Mouse (Mus musculus) kidney, postnatal 0 days (tissue): ENCODE results near the gene Mark3. TPM values are rescaled to one million over a fixed set of nuclear protein-coding genes. Genes with fewer than 3 reads are reported as not detected.

ENCODE experiments used
- ATAC-seq: fragments of 200-750 bp; cut with Nextera tagmentation; replicated peaks from 2 replicates; pipeline ENCODE4 v1.8.0; 2017; ENCODE audit warnings: low read depth, moderate number of reproducible peaks, moderate TSS enrichment, moderate library complexity; ENCODE audit not compliant: low FRiP score
- DNase-seq: peaks from one replicate; pipeline ENCODE4 v3.0.0-alpha.2; 2016; ENCODE audit warnings: low spot score
- H3K27ac ChIP-seq: fragments of 300-500 bp; sonication (generic); 2 replicates; pipeline ENCODE4 v1.5.1; 2014; ENCODE audit warnings: mild to moderate bottlenecking
- H3K27me3 ChIP-seq: fragments of 300-500 bp; sonication (generic); 2 replicates; pipeline ENCODE4 v1.6.1; 2014; ENCODE audit warnings: low read length, mixed read lengths; ENCODE audit not compliant: insufficient read depth
- H3K36me3 ChIP-seq: fragments of 300-500 bp; sonication (generic); 2 replicates; pipeline ENCODE4 v1.6.1; 2014; ENCODE audit warnings: low read length, mixed read lengths; ENCODE audit not compliant: insufficient read depth
- H3K4me1 ChIP-seq: fragments of 300-500 bp; sonication (generic); replicated peaks from 2 replicates; pipeline ENCODE4 v1.6.1; 2014; ENCODE audit warnings: antibody characterized with exemption, low read length, mixed read lengths; ENCODE audit not compliant: insufficient read depth
- H3K4me2 ChIP-seq: fragments of 300-500 bp; sonication (generic); 2 replicates; pipeline ENCODE4 v1.6.1; 2014; ENCODE audit warnings: mild to moderate bottlenecking, low read length, moderate library complexity, mixed read lengths
- H3K4me3 ChIP-seq: fragments of 300-500 bp; sonication (generic); replicated peaks from 2 replicates; pipeline ENCODE4 v1.5.1; 2014; ENCODE audit warnings: low read depth, low read length
- H3K9ac ChIP-seq: fragments of 300-500 bp; sonication (generic); 2 replicates; pipeline ENCODE4 v1.6.1; 2014; ENCODE audit warnings: low read depth, low read length
- H3K9me3 ChIP-seq: fragments of 300-500 bp; sonication (generic); replicated peaks from 2 replicates; pipeline ENCODE4 v1.6.1; 2016; ENCODE audit warnings: low read length, inconsistent platforms, mixed read lengths
- CTCF ChIP-seq: IDR thresholded peaks from 2 replicates; pipeline ENCODE4 v1.5.1; 2016; ENCODE audit warnings: antibody characterized with exemption, low read depth, mild to moderate bottlenecking, moderate library complexity
- WGBS: fragments of 180-500 bp; shearing (Covaris S2); extraction: QIAGEN DNeasy Blood & Tissue Kit; methylation state at CpG from one replicate; pipeline ENCODE4 v1.1.7; 2014; 5-methylcytosine and 5-hydroxymethylcytosine counted together
- polyA plus RNA-seq: library from polyadenylated mRNA; unstranded; fragments of >200 nt; fragmentation: Nextera tagmentation; extraction: Ambion mirVana; gene quantifications from 2 replicates; pipeline ENCODE4 v1.2.1, GENCODE M21; 2015

The Mark3 gene
- polyA plus RNA-seq, 1 experiment from 2014 or later = 37.9 TPM

DNA sequence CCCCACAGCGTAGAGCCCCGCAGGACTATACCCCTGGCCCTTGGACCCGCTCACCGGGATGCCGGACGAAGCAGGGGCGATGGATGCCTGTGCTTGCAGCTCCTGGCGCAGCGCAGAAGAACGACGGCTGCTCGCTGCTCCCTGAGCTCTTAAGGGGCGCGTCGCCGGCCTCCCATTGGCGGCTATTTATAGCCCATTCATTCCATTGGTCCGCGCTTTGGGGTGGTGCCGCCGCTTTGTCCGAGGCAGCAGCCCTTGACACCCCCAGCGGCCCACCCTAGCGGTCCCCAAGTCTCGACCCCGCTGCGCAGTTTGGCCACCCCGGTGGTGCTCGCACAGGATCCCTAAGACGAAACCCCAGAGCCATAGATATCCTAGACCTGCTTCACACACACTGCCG lies 97.9 kb downstream of the Mark3 start, which contains the start of gene Ckb:
Gene Ckb (minus strand): TSS at position 163 of the 400 bp plus-strand sequence.
- Histone ChIP-seq H3K36me3 (no peaks in the 10 kb centered on the region), H3K4me2 (peak within 1 kb of the TSS; percentile 90), H3K4me3 (peak within 1 kb of the TSS; percentile 46), H3K27ac (0 out of 2 replicates have a peak within 1 kb of the TSS, but pooled peaks have one; percentile 10), H3K9me3 (no peaks in the 10 kb centered on the region), H3K4me1 (peaks cover 35% of the 10 kb centered on the region), H3K27me3 (peaks cover 17% of the 10 kb centered on the region), H3K9ac (peak within 1 kb of the TSS; percentile 52)
- TF ChIP-seq CTCF = no peak
- WGBS = under 1% methylated on average over 31 of the region's 31 CpGs
- DNase-seq (peak; percentile 83), ATAC-seq (peak; percentile 6; the same call in 1 of the 2 replicates)

DNA sequence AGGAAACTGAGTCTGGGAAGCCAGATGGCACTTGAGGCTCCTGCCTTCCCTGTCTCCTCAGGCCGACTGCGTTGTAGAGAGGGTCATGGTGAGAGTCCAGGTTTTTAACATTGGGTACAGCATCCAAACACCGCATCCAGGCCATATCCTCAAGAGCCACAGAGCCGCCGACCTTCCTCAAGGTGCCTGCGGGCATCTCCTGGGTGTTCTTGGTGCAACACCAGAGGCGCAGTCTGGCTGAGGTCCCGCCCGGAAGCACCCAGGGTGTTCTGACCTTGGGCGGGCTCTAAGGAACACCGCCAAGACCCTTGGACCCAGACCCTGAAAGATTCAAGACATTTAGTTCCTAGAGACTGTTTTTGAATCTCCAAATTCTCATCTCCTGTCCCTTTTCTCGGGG lies 98.3 kb downstream of the Mark3 start:
- H3K4me1 ChIP-seq = peaks cover 39% of the 10 kb centered on the region
- 12% methylated on average over 12 of the region's 12 CpGs for WGBS
- H3K9me3 ChIP-seq = no peaks in the 10 kb centered on the region

DNA sequence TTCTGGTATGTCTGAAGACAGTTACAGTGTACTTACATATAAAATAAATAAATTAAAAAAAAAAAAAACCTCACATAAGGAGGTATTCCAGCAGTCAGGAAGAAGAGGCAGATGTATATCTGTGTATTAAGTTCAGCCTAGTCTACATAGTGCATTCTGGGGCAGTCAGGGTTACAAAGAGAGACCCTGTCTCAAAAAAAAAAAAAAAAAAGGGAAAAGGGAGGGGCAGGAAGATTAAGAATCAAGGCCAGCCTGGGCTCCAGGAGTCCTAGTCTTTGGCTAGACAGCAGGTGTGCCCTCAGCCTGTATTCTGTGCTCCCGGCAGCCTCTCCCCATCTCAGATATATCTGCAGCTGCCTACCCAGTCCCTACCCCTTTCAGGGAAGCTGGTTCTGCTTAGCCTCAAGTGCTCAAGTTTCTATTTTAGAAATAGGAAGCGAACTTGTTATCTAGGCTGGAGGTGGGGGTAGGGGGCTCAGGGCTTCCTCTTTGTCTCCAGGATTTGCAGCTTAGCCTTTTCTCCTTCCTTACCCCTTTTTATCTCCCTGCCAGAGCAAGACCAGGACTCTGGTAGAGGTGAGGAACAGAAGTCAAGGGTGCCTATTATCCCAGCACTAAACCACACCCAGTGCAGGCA lies 100.6 kb downstream of the Mark3 start:
- H3K27me3 ChIP-seq = peaks cover 16% of the 10 kb centered on the region
- ATAC-seq = no peak

More for the DNA sequence above, 98.3 kb downstream of the Mark3 start:
- Histone ChIP-seq H3K27ac (no peak overlapping the region), H3K36me3 (no peaks in the 10 kb centered on the region), H3K4me3 (peak overlapping the region; percentile 46), H3K27me3 (peaks cover 17% of the 10 kb centered on the region), H3K4me2 (peak overlapping the region; percentile 90), H3K9ac (no peak overlapping the region; the same call in 1 of the 2 replicates)
- ATAC-seq (no peak), DNase-seq (no peak)
- TF ChIP-seq CTCF = no peak

DNA sequence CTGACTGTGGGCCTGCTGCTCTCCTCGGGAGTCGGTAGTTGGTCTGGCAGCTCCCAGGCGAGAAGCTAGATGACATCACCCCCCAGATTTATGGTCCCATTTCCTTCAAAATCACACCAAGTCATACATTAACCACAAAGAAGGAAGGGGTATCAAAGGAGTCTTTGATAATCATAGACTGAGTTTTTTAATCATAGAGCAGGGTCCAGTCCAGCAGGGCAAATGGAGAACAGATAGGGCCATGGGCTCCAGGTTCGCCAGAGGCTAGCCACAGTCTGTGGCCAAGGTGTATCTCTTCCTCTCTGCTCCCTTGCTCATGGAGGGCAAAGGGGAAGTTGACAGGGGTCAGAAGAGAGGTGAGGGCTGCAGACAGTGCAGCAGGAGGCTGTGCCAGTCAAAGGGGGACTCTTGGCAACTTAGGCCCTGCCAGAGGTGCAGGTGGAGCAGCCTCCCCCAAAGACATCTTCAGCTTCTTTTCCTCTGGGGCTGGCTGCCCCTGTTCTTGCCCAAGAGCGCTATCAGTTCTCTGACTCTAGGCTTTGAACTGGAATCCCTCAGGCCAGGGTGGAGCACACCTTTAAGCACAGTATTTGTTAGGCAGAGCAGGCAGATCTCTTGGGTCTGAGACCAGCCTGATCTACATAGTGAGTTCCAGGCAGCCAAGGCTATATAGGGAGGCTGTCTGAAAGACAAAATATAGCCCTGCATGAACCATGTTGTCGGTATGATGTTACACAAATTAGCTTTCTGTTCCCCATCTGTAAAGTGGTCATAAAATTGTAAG lies 101.7 kb downstream of the Mark3 start:
- no peak for TF ChIP-seq CTCF
- 66% methylated on average over 6 of the region's 6 CpGs for WGBS
- Histone ChIP-seq H3K4me3 (no peak overlapping the region), H3K27me3 (peaks cover 14% of the 10 kb centered on the region; the same call in 1 of the 2 replicates), H3K36me3 (no peaks in the 10 kb centered on the region), H3K9ac (no peak overlapping the region), H3K27ac (no peak overlapping the region), H3K4me2 (no peak overlapping the region), H3K9me3 (no peaks in the 10 kb centered on the region), H3K4me1 (peaks cover 22% of the 10 kb centered on the region)
- no peak for DNase-seq
- ATAC-seq = no peak

More for the DNA sequence above, 100.6 kb downstream of the Mark3 start:
- Histone ChIP-seq H3K9me3 (no peaks in the 10 kb centered on the region), H3K4me2 (no peak overlapping the region), H3K27ac (no peak overlapping the region), H3K4me3 (no peak overlapping the region), H3K4me1 (peaks cover 30% of the 10 kb centered on the region), H3K9ac (no peak overlapping the region), H3K36me3 (no peaks in the 10 kb centered on the region)
- 54% methylated on average over 2 of the region's 2 CpGs for WGBS
- DNase-seq = no peak
- TF ChIP-seq CTCF = no peak

DNA sequence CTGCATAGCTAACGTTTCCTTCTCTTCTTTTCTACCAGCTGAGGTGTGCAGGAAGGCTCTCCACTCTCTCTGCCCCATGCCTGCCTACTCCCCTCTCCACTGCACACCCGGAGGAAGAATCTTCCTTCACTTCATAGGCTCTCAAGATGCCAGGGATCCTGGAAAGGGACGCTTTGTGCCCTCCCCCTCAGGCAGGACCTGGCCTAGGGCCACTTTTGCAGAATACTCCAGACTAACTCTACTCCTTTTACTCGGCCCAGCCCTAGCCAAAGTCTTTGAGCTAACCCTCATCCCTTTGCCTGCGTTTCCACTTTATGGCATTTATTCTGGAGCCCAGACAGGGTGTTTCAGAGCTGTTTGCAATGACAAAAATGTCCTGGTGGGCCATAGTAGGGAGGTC lies 103.1 kb downstream of the Mark3 start:
- H3K4me2 ChIP-seq = peak overlapping the region; percentile 88
- H3K4me1 ChIP-seq = peaks cover 10% of the 10 kb centered on the region
- WGBS = 17% methylated on average over 5 of the region's 5 CpGs
- H3K27ac ChIP-seq = peak overlapping the region; percentile 88
- no peaks in the 10 kb centered on the region for H3K9me3 ChIP-seq
- ATAC-seq (peak; percentile 9), DNase-seq (no peak)
- H3K27me3 ChIP-seq = peaks cover 11% of the 10 kb centered on the region; the same call in 1 of the 2 replicates
- TF ChIP-seq CTCF = no peak
- peak overlapping the region; percentile 59 for H3K9ac ChIP-seq
- peak overlapping the region; percentile 89 for H3K4me3 ChIP-seq
- no peaks in the 10 kb centered on the region for H3K36me3 ChIP-seq

DNA sequence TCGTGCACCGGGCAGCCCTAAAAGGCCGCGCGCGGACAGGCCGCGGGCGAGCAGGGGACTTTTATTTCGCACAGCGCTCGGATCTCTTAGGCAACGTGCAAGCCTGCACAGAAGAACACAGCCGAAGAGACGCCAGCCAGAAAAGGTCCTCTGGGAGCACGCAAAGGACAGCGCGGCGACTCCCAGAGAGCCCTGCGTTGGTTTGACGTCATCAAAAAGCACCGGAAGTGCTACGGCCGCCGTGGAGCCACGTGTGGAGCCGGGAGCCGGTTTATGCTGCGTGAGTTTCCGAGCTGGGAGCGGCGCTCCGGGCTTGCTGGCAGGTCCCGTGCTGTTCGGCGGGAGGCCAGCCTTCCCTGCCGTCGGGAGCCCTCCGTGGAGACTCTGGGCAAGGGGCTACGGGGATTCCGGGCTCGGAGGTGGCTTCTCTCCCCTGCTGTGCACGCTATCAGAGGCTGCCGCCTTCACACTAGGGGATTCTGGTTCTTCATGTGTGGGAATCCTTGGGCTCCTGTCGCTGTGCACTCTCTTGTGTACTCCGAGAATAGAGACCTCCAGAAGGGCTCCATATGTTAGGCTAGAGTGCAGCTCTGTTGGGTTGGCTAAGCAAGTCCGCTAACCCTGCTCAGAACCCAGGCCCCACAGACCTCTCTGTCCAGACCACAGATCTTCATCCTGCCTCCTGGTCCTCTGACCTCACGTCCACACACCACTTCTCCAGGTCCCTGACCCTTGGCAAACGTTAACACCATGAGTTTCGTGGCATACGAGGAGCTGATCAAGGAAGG lies 103.8 kb downstream of the Mark3 start, which contains the start of gene Trmt61a:
Gene Trmt61a (plus strand): TSS at position 224 of the 788 bp plus-strand sequence.
- Histone ChIP-seq H3K27ac (peak within 1 kb of the TSS; percentile 88), H3K9me3 (no peaks in the 10 kb centered on the region), H3K27me3 (peaks cover 6% of the 10 kb centered on the region; the same call in 1 of the 2 replicates), H3K36me3 (no peaks in the 10 kb centered on the region), H3K4me2 (peak within 1 kb of the TSS; percentile 88), H3K4me1 (peaks cover 6% of the 10 kb centered on the region; the same call in 1 of the 2 replicates), H3K9ac (peak within 1 kb of the TSS; percentile 59), H3K4me3 (peak within 1 kb of the TSS; percentile 89)
- DNase-seq = peak; percentile 97
- TF ChIP-seq CTCF = no peak
- under 1% methylated on average over 51 of the region's 51 CpGs for WGBS
- peak; percentile 93 for ATAC-seq
